Mouse (Mus musculus) midbrain, postnatal 0 days (tissue): ENCODE data around the gene Thrap3. TPM values are rescaled to one million over a fixed set of nuclear protein-coding genes. Genes with fewer than 3 reads are reported as not detected.

ENCODE experiments used
- ATAC-seq: fragments of 200-750 bp; cut with Nextera tagmentation; 2 replicates; pipeline ENCODE4 v1.8.0; 2017; ENCODE audit warnings: moderate number of reproducible peaks, mild to moderate bottlenecking, moderate TSS enrichment, moderate library complexity; ENCODE audit not compliant: low FRiP score
- DNase-seq: peaks from one replicate; pipeline ENCODE4 v3.0.0-alpha.2; 2015; ENCODE audit warnings: low spot score
- H3K27ac ChIP-seq: fragments of 300-500 bp; sonication (generic); 2 replicates; pipeline ENCODE4 v1.5.1; 2014; ENCODE audit warnings: low read depth, mild to moderate bottlenecking, low read length, mixed read lengths
- H3K27me3 ChIP-seq: fragments of 300-500 bp; sonication (generic); 2 replicates; pipeline ENCODE4 v1.6.1; 2014; ENCODE audit warnings: low read length, control low read depth, mixed read lengths; ENCODE audit not compliant: insufficient read depth
- H3K36me3 ChIP-seq: fragments of 300-500 bp; sonication (generic); 2 replicates; pipeline ENCODE4 v1.6.1; 2014; ENCODE audit warnings: low read length, control low read depth, mixed read lengths; ENCODE audit not compliant: insufficient read depth
- H3K4me1 ChIP-seq: fragments of 300-500 bp; sonication (generic); 2 replicates; pipeline ENCODE4 v1.6.1; 2014; ENCODE audit warnings: mild to moderate bottlenecking, control low read depth, antibody characterized with exemption, low read length, mixed read lengths; ENCODE audit not compliant: insufficient read depth
- H3K4me2 ChIP-seq: fragments of 300-500 bp; sonication (generic); 2 replicates; pipeline ENCODE4 v1.6.1; 2014; ENCODE audit warnings: low read depth, mild to moderate bottlenecking, low read length, mixed read lengths; ENCODE audit not compliant: poor library complexity, severe bottlenecking
- H3K4me3 ChIP-seq: fragments of 300-500 bp; sonication (generic); 2 replicates; pipeline ENCODE4 v1.5.1; 2014; ENCODE audit warnings: low read depth, mild to moderate bottlenecking, low read length, moderate library complexity
- H3K9ac ChIP-seq: fragments of 300-500 bp; sonication (generic); replicated peaks from 2 replicates; pipeline ENCODE4 v1.6.1; 2014; ENCODE audit warnings: mild to moderate bottlenecking, low read length, moderate library complexity, mixed read lengths; ENCODE audit not compliant: poor library complexity, severe bottlenecking
- H3K9me3 ChIP-seq: fragments of 300-500 bp; sonication (generic); 2 replicates; pipeline ENCODE4 v1.6.1; 2016; ENCODE audit warnings: low read length, control low read depth
- CTCF ChIP-seq: IDR thresholded peaks from 2 replicates; pipeline ENCODE4 v1.5.1; 2016; ENCODE audit warnings: antibody characterized with exemption, mild to moderate bottlenecking
- whole genome bisulfite sequencing: fragments of 180-500 bp; shearing (Covaris S2); extraction: QIAGEN DNeasy Blood & Tissue Kit; methylation state at CpG from one replicate; pipeline ENCODE4 v1.1.7; 2014; 5-methylcytosine and 5-hydroxymethylcytosine counted together
- polyA plus RNA-seq: library from polyadenylated mRNA; unstranded; fragments of >200 nt; fragmentation: Nextera tagmentation; extraction: Ambion mirVana; gene quantifications from 2 replicates; pipeline ENCODE4 v1.2.1, GENCODE M21; 2015
- total RNA-seq: library from RNA; depleted of rRNA; stranded (reverse); fragments of >200 nt; gene quantifications from 2 replicates; pipeline ENCODE4 v1.2.3, GENCODE M21; 2014

Gene Thrap3
- total and polyA plus RNA-seq, 2 experiments from 2014 or later, result 94.8 to 162 TPM

GRCm38 (mm10) chr4:126149798-126150197 is 52.8 kb downstream of the Thrap3 start:
- no peak overlapping the region for H3K27ac ChIP-seq
- no peak overlapping the region for H3K9ac ChIP-seq
- H3K36me3 ChIP-seq, result no peaks in the 10 kb centered on the region
- DNase-seq, result no peak
- 0 out of 2 replicates have a peak overlapping the region, but pooled peaks have one; percentile 66 for H3K4me2 ChIP-seq
- H3K4me1 ChIP-seq, result peaks cover 4% of the 10 kb centered on the region; the same call in 1 of the 2 replicates
- ATAC-seq, result no peak
- TF ChIP-seq CTCF, result no peak
- H3K4me3 ChIP-seq, result no peak overlapping the region
- H3K27me3 ChIP-seq, result peaks cover 29% of the 10 kb centered on the region
- H3K9me3 ChIP-seq, result no peaks in the 10 kb centered on the region
- 55% methylated on average over 10 of the region's 10 CpGs for WGBS

GRCm38 (mm10) chr4:126149041-126149676 is 53.4 kb downstream of the Thrap3 start:
- Histone ChIP-seq H3K4me2 (peak overlapping the region; percentile 66), H3K27ac (no peak overlapping the region), H3K4me1 (peaks cover 4% of the 10 kb centered on the region; the same call in 1 of the 2 replicates), H3K9me3 (no peaks in the 10 kb centered on the region), H3K4me3 (peak overlapping the region; percentile 37), H3K36me3 (no peaks in the 10 kb centered on the region), H3K9ac (peak overlapping the region; percentile 33; the same call in 1 of the 2 replicates), H3K27me3 (peaks cover 29% of the 10 kb centered on the region)
- no peak for TF ChIP-seq CTCF
- ATAC-seq (no peak), DNase-seq (no peak)
- 27% methylated on average over 41 of the region's 42 CpGs for WGBS

- H3K4me1 ChIP-seq, result peaks cover 4% of the 10 kb centered on the region; the same call in 1 of the 2 replicates
- H3K27me3 ChIP-seq, result peaks cover 29% of the 10 kb centered on the region
- DNase-seq (no peak), ATAC-seq (no peak)
- peak overlapping the region; percentile 33; the same call in 1 of the 2 replicates for H3K9ac ChIP-seq
- TF ChIP-seq CTCF, result no peak
- no peaks in the 10 kb centered on the region for H3K36me3 ChIP-seq
- WGBS, result under 1% methylated on average over 51 of the region's 67 CpGs
- peak overlapping the region; percentile 37 for H3K4me3 ChIP-seq
- no peaks in the 10 kb centered on the region for H3K9me3 ChIP-seq
- peak overlapping the region; percentile 66 for H3K4me2 ChIP-seq
- H3K27ac ChIP-seq, result no peak overlapping the region
Observed at GRCm38 (mm10) chr4:126148161-126148961, 54.2 kb downstream of the Thrap3 start.

GRCm38 (mm10) chr4:126147533-126148160 is 54.9 kb downstream of the Thrap3 start, which contains the start of gene Eva1b:
Gene Eva1b, plus strand, starts transcription at chr4:126147744.
- peaks cover 29% of the 10 kb centered on the region for H3K27me3 ChIP-seq
- WGBS, result 5% methylated on average over 23 of the region's 24 CpGs
- no peaks in the 10 kb centered on the region for H3K36me3 ChIP-seq
- no peak for TF ChIP-seq CTCF
- ATAC-seq, result no peak
- H3K4me3 ChIP-seq, result peak within 1 kb of the TSS; percentile 37
- peak within 1 kb of the TSS; percentile 66 for H3K4me2 ChIP-seq
- no peaks in the 10 kb centered on the region for H3K9me3 ChIP-seq
- H3K27ac ChIP-seq, result no peak within 1 kb of the TSS
- H3K4me1 ChIP-seq, result peaks cover 4% of the 10 kb centered on the region; the same call in 1 of the 2 replicates
- H3K9ac ChIP-seq, result peak within 1 kb of the TSS; percentile 33; the same call in 1 of the 2 replicates
- peak; percentile 33 for DNase-seq

- no peak for TF ChIP-seq CTCF
- Histone ChIP-seq H3K4me1 (peaks cover 4% of the 10 kb centered on the region; the same call in 1 of the 2 replicates), H3K27me3 (peaks cover 29% of the 10 kb centered on the region), H3K36me3 (no peaks in the 10 kb centered on the region), H3K9ac (no peak overlapping the region), H3K4me3 (no peak overlapping the region), H3K27ac (no peak overlapping the region), H3K4me2 (no peak overlapping the region), H3K9me3 (no peaks in the 10 kb centered on the region)
- DNase-seq (no peak), ATAC-seq (no peak)
- 62% methylated on average over 9 of the region's 9 CpGs for WGBS
Observed at GRCm38 (mm10) chr4:126146974-126147532, 55.5 kb downstream of the Thrap3 start.
